Mouse (Mus musculus) spleen, postnatal 14 days (tissue): ENCODE measurements around the gene Krt4.

Source experiments
- DNase-seq, 2 experiments: peaks; one replicate each; pipeline ENCODE4 v3.0.0; 2021 to 2022; ENCODE audit warnings: low spot score in 2 of 2

The Krt4 gene

GRCm38 (mm10) chr15:101924635-101925034 lies at the start of gene Krt4:
Krt4 (minus strand) TSS chr15:101924735.
- no peak for DNase-seq

- peak; percentile 82 to 84 for DNase-seq
Observed at GRCm38 (mm10) chr15:101973414-101974077, 49.0 kb upstream of the Krt4 start.

- no peak for DNase-seq
Observed at GRCm38 (mm10) chr15:101970536-101970935, 46.0 kb upstream of the Krt4 start.

GRCm38 (mm10) chr15:101966808-101967207 lies 42.3 kb upstream of the Krt4 start:
- no peak for DNase-seq

GRCm38 (mm10) chr15:101958891-101959290 lies 34.4 kb upstream of the Krt4 start:
- no peak for DNase-seq

GRCm38 (mm10) chr15:101954187-101954586 lies 29.7 kb upstream of the Krt4 start, which contains the start of gene Krt78:
Krt78 (minus strand) TSS chr15:101954287.
- DNase-seq, result no peak

- no peak for DNase-seq
Observed at GRCm38 (mm10) chr15:101952733-101953474, 28.4 kb upstream of the Krt4 start.

GRCm38 (mm10) chr15:101945430-101945829 lies 20.9 kb upstream of the Krt4 start:
- no peak for DNase-seq

GRCm38 (mm10) chr15:101941948-101942347 lies 17.4 kb upstream of the Krt4 start:
- DNase-seq, result no peak

GRCm38 (mm10) chr15:101940274-101940829 lies 15.8 kb upstream of the Krt4 start, which contains the start of gene Krt79:
Krt79 (minus strand) TSS chr15:101940324.
- no peak for DNase-seq

GRCm38 (mm10) chr15:101938600-101939308 lies 14.2 kb upstream of the Krt4 start:
- no peak for DNase-seq

GRCm38 (mm10) chr15:101933024-101933423 lies 8.5 kb upstream of the Krt4 start:
- DNase-seq, result no peak

GRCm38 (mm10) chr15:101929666-101930065 lies 5.1 kb upstream of the Krt4 start:
- no peak for DNase-seq

- no peak for DNase-seq
Observed at GRCm38 (mm10) chr15:101929087-101929486, 4.6 kb upstream of the Krt4 start.

GRCm38 (mm10) chr15:101927340-101928080 lies 3.0 kb upstream of the Krt4 start:
- DNase-seq, result no peak

- DNase-seq, result no peak
Observed at GRCm38 (mm10) chr15:101925041-101925440, 506 bp upstream of the Krt4 start.

- DNase-seq, result no peak
Observed at GRCm38 (mm10) chr15:101922296-101922695, 2.2 kb downstream of the Krt4 start.

- no peak for DNase-seq
Observed at GRCm38 (mm10) chr15:101916072-101916471, 8.5 kb downstream of the Krt4 start.

GRCm38 (mm10) chr15:101904849-101905248 lies 19.7 kb downstream of the Krt4 start:
- no peak for DNase-seq

- no peak for DNase-seq
Observed at GRCm38 (mm10) chr15:101902171-101903149, 22.1 kb downstream of the Krt4 start.
